Mouse (Mus musculus) heart, adult 11 months (tissue): ENCODE data around the gene Gm13178.

Experiments used
- DNase-seq: peaks from one replicate; pipeline ENCODE4 v3.0.0; 2022

Gene Gm13178

GRCm38 (mm10) chr4:144721304-144721703, at the start of gene Gm13178:
Gm13178 (minus strand) TSS chr4:144721404.
- no peak for DNase-seq

GRCm38 (mm10) chr4:144765722-144766121, 44.5 kb upstream of the Gm13178 start:
- no peak for DNase-seq

GRCm38 (mm10) chr4:144749139-144749538, 27.9 kb upstream of the Gm13178 start:
- DNase-seq, result no peak

DNA sequence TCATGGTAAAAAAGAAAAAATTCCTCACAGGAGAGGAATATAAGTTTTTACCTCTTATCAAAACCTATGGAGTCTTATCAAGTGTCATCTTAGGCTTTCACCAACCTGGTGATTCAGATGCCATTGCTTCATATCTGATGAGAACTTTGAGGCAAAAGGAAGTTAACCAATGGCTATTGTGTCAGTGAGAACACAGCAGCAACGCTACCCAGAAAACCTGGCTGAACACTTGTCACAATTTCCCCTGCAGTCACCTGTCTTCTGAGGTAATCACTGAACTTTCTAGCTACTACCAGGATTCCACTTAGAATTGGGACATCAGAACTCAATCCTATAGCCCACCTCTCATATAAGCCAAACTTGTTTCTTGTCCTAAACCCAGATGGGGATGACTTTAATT, 1.5 kb downstream of the Gm13178 start:
- DNase-seq, result no peak

DNA sequence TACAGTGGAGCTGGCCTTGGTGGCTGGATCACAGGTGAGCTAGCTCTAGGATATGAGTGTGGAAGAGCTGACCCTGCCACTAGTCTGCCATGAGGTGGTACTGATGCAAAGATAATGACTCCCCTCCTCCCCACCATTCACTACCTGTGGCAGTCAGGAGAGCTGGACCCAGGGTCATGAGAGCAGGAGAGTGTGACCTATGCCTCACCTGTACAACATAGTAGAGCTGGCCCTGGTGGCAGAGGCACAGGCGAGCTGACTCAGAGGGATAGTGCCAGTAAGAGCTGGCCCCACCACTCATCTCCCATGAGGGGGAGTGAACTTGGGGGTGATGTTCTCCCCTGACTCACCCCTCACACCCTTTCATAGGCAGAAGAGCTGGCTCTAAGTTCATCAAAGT, 2.9 kb downstream of the Gm13178 start:
- no peak for DNase-seq

DNA sequence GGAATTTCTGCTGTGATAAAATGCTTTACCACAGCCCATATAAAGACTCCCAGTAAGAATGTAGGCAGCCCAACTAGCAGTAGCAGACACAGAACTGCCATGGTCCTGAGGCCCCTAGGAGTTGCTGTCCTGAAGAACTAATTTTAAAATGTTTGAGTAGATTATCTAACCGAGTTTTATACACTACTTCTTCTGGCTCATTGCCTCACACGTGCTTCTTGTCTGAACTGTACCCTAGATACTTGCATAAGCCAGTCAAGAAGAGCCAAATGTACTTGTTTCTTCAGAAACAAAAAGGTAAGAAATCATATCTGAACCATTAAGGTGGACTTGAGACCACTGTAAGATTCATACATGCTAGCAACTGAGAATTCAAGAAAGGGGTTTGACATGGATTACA, 34.9 kb downstream of the Gm13178 start, which contains the start of gene Gm436:
Gene Gm436 (minus strand): TSS at position 101 of the 400 bp plus-strand sequence.
- DNase-seq, result no peak
